Mouse (Mus musculus): ENCODE results near the gene Gm13420. TPM values are rescaled to one million over a fixed set of nuclear protein-coding genes. Genes with fewer than 3 reads are reported as not detected.

The Gm13420 gene
- polyA plus RNA-seq, 1 experiment from 2014 or later, result 0.31 TPM

DNA sequence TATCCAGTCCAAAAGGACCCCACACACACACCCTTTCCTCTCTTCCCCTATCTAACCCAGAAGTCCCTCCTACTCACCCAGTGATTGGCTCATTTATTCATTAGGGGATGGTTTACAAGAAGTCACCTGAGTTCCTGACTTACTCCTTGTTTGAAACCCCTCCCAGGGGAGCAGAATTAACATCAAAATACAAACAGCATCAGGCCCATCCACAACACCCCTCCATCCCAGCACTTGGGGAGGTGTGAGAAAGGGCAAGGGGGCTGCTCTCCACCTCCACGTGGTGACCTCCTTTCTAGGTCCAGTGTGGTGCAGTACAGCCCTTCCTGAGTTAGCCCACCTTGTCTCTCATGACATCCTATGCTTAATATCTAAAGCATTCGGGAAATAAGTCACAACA is 22.0 kb downstream of the Gm13420 start:
- WGBS, result 46% methylated on average over 2 of the region's 2 CpGs

DNA sequence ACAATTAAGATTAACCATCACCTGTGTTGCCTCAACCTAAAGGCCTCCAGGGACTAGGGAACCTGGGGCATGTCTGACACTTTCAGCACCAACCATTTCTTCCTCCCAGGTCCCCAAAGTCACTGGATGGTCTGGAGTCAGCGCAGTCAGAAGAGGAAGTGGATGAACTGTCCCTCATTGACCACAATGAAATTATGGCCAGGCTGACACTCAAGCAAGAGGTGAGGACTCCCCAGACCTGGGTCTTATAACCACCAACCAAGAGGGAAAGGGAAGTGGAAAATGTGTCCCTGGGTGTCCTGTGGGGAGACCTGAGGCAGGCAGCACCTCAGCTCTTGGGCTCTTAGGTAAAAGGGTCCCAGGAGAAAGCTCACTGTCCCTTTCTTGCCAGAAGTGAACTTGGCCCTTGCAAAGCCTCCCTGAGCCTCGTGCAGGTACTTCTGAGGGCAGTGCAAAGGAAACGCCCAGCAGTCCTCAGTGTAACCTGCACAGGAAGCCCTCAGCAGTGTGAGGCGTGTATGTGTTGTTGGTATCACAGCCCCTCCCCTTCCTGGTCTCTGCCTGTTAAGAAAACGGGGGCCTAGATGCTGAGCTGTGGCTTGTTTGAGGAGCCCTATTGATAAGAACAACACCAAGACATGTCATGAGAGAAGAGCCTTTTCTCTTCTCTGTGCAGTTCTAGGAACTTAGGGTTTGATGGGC is 26.7 kb downstream of the Gm13420 start:
- Histone ChIP-seq H3K27ac (ENCODE audit: low read depth, low read length) (no peak overlapping the region), H3K9me3 (ENCODE audit: control insufficient read depth, low read length) (no peaks in the 10 kb centered on the region), H3K4me2 (ENCODE audit: low read depth, low read length) (no peak overlapping the region), H3K4me3 (ENCODE audit: low read depth, low read length) (no peak overlapping the region), H3K27me3 (ENCODE audit: control insufficient read depth, insufficient read depth, low read length) (no peaks in the 10 kb centered on the region), H3K36me3 (ENCODE audit: control insufficient read depth, insufficient read depth, low read length) (peaks cover 41% of the 10 kb centered on the region), H3K4me1 (ENCODE audit: control insufficient read depth, insufficient read depth, low read length) (no peaks in the 10 kb centered on the region), H3K9ac (replicated peaks; ENCODE audit: low read depth, low read length) (no peak overlapping the region)
- 85% methylated on average over 5 of the region's 5 CpGs for WGBS
- no peak for ATAC-seq (ENCODE audit: low read depth)

More for the DNA sequence above, 22.0 kb downstream of the Gm13420 start:
- H3K4me1 ChIP-seq (ENCODE audit: control insufficient read depth, insufficient read depth, low read length), result no peaks in the 10 kb centered on the region
- no peak overlapping the region for H3K4me2 ChIP-seq (ENCODE audit: low read depth, low read length)
- H3K4me3 ChIP-seq (ENCODE audit: low read depth, low read length), result no peak overlapping the region
- no peak for ATAC-seq (ENCODE audit: low read depth)
- no peaks in the 10 kb centered on the region for H3K9me3 ChIP-seq (ENCODE audit: control insufficient read depth, low read length)
- no peak overlapping the region for H3K9ac ChIP-seq (replicated peaks; ENCODE audit: low read depth, low read length)
- H3K36me3 ChIP-seq (ENCODE audit: control insufficient read depth, insufficient read depth, low read length), result peaks cover 57% of the 10 kb centered on the region
- no peaks in the 10 kb centered on the region for H3K27me3 ChIP-seq (ENCODE audit: control insufficient read depth, insufficient read depth, low read length)
- H3K27ac ChIP-seq (ENCODE audit: low read depth, low read length), result no peak overlapping the region

DNA sequence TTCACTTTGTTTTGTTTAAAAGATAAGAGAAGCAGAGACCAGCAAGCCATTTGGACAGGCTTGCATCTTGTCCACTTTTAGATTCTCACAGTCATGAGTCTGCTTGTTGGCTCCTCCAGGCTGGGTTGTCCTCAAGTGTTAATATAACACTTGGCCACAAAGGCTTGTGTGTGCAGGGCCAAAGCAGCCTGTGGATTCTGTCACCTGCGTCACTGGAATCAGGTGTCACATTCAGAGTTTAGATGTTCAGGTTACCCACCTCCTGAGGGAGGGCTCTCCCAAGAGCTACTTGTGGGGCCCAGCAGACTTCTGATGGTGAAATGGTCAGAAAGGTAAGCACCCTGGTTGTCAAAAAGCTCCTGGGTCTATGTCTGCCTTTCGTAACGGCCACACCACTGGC is 28.4 kb downstream of the Gm13420 start:
- Histone ChIP-seq H3K4me2 (ENCODE audit: low read depth, low read length) (no peak overlapping the region), H3K4me1 (ENCODE audit: control insufficient read depth, insufficient read depth, low read length) (no peaks in the 10 kb centered on the region), H3K4me3 (ENCODE audit: low read depth, low read length) (no peak overlapping the region), H3K9ac (replicated peaks; ENCODE audit: low read depth, low read length) (no peak overlapping the region), H3K36me3 (ENCODE audit: control insufficient read depth, insufficient read depth, low read length) (peaks cover 39% of the 10 kb centered on the region), H3K9me3 (ENCODE audit: control insufficient read depth, low read length) (no peaks in the 10 kb centered on the region), H3K27me3 (ENCODE audit: control insufficient read depth, insufficient read depth, low read length) (no peaks in the 10 kb centered on the region), H3K27ac (ENCODE audit: low read depth, low read length) (no peak overlapping the region)
- WGBS, result 94% methylated on average over 3 of the region's 3 CpGs
- no peak for ATAC-seq (ENCODE audit: low read depth)

DNA sequence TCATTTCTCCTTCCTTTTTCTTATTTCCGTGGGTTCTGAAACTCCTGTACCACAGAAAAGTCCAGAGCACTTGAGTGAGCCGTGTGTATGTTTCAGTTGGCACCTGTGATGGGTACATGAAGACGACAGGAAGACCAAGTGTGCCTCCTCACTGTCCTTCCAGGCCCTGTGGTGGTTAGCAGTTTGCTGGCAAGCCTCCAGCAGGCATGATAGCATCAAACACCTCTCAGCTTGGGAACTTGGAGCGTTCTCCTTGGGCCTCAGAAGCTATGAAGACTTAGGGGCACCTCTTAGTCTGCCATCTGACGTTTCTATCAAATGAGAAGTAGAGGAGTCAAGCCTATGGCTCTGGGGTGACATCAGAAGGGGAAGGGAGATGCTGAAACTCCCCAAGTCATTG is 32.9 kb downstream of the Gm13420 start:
- ATAC-seq (ENCODE audit: low read depth), result no peak
- H3K36me3 ChIP-seq (ENCODE audit: control insufficient read depth, insufficient read depth, low read length), result peaks cover 12% of the 10 kb centered on the region
- no peaks in the 10 kb centered on the region for H3K27me3 ChIP-seq (ENCODE audit: control insufficient read depth, insufficient read depth, low read length)
- 96% methylated on average over 5 of the region's 5 CpGs for WGBS
- H3K4me3 ChIP-seq (ENCODE audit: low read depth, low read length), result no peak overlapping the region
- H3K9me3 ChIP-seq (ENCODE audit: control insufficient read depth, low read length), result no peaks in the 10 kb centered on the region
- H3K4me1 ChIP-seq (ENCODE audit: control insufficient read depth, insufficient read depth, low read length), result no peaks in the 10 kb centered on the region
- H3K9ac ChIP-seq (replicated peaks; ENCODE audit: low read depth, low read length), result no peak overlapping the region
- H3K4me2 ChIP-seq (ENCODE audit: low read depth, low read length), result no peak overlapping the region
- no peak overlapping the region for H3K27ac ChIP-seq (ENCODE audit: low read depth, low read length)

DNA sequence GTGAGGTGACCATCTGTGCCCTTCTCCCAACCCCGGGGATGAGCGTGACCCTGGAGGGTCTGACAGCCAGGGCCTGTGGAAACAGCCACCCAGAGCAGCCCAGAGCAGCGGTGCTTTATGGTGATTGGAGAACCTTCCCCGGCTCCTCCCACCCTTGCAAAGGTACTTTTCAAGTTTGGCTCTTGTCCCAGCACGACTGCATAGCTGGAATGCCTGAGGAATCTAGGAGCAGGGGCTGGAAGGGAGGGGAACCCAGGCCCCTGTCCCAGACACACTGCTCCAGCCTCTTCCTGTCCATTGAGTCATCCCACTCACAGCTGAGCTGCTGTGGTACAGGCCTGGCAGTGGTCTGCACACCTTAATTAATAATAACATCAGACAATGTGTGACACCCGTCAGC is 34.8 kb downstream of the Gm13420 start:
- WGBS, result 23% methylated on average over 6 of the region's 6 CpGs
- H3K27ac ChIP-seq (ENCODE audit: low read depth, low read length), result no peak overlapping the region
- no peak overlapping the region for H3K9ac ChIP-seq (replicated peaks; ENCODE audit: low read depth, low read length)
- no peak overlapping the region for H3K4me3 ChIP-seq (ENCODE audit: low read depth, low read length)
- H3K4me2 ChIP-seq (ENCODE audit: low read depth, low read length), result no peak overlapping the region
- no peak for ATAC-seq (ENCODE audit: low read depth)
- no peaks in the 10 kb centered on the region for H3K27me3 ChIP-seq (ENCODE audit: control insufficient read depth, insufficient read depth, low read length)
- peaks cover 12% of the 10 kb centered on the region for H3K36me3 ChIP-seq (ENCODE audit: control insufficient read depth, insufficient read depth, low read length)
- no peaks in the 10 kb centered on the region for H3K4me1 ChIP-seq (ENCODE audit: control insufficient read depth, insufficient read depth, low read length)
- no peaks in the 10 kb centered on the region for H3K9me3 ChIP-seq (ENCODE audit: control insufficient read depth, low read length)

DNA sequence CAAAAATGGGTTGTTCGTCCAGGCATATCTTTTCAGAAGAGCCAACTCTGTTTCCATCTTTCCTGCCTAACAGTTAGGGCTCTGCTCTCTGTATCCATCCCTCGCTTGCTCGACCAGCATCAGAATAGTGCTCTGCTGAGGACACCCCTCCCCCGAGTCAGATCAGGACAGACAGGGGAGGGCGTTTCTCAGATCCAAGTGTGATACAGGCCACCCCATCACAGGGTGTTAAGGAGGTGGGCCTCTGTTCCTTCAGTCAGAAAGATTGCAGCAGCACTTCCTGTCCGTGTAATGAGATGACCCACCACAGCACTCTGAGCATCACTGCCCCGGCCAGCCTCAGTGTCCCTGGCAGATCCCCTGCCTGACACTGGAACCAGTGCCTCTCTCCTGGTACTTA is 35.3 kb downstream of the Gm13420 start:
- Histone ChIP-seq H3K27ac (ENCODE audit: low read depth, low read length) (no peak overlapping the region), H3K9ac (replicated peaks; ENCODE audit: low read depth, low read length) (no peak overlapping the region), H3K9me3 (ENCODE audit: control insufficient read depth, low read length) (no peaks in the 10 kb centered on the region), H3K4me2 (ENCODE audit: low read depth, low read length) (no peak overlapping the region), H3K27me3 (ENCODE audit: control insufficient read depth, insufficient read depth, low read length) (no peaks in the 10 kb centered on the region), H3K4me1 (ENCODE audit: control insufficient read depth, insufficient read depth, low read length) (no peaks in the 10 kb centered on the region), H3K4me3 (ENCODE audit: low read depth, low read length) (no peak overlapping the region), H3K36me3 (ENCODE audit: control insufficient read depth, insufficient read depth, low read length) (peaks cover 12% of the 10 kb centered on the region)
- ATAC-seq (ENCODE audit: low read depth), result no peak
- WGBS, result 56% methylated on average over 7 of the region's 7 CpGs

DNA sequence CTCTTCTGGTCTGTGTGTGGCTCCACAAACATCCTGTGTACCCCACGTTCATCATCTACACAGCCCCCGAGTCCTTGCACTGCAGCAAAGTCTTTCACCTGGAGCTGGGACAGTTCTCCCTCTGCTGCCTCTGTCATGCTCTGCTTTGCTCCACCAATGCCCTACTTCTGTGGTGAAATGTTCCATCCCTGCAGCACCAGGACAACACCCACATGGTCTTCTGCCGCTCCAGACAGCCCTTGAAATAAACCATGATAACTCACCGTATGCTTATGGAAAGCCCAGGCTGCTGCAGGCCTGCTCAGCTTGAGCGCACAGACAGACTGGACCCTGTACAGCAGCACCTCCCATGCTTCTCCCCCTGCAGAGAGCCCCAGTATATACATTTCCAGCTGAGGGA is 37.4 kb downstream of the Gm13420 start:
- Histone ChIP-seq H3K9me3 (ENCODE audit: control insufficient read depth, low read length) (no peaks in the 10 kb centered on the region), H3K9ac (replicated peaks; ENCODE audit: low read depth, low read length) (no peak overlapping the region), H3K4me2 (ENCODE audit: low read depth, low read length) (no peak overlapping the region), H3K27ac (ENCODE audit: low read depth, low read length) (no peak overlapping the region), H3K36me3 (ENCODE audit: control insufficient read depth, insufficient read depth, low read length) (peaks cover 5% of the 10 kb centered on the region; the same call in 1 of the 2 replicates), H3K4me3 (ENCODE audit: low read depth, low read length) (no peak overlapping the region), H3K27me3 (ENCODE audit: control insufficient read depth, insufficient read depth, low read length) (no peaks in the 10 kb centered on the region), H3K4me1 (ENCODE audit: control insufficient read depth, insufficient read depth, low read length) (no peaks in the 10 kb centered on the region)
- WGBS, result 93% methylated on average over 5 of the region's 5 CpGs
- no peak for ATAC-seq (ENCODE audit: low read depth)

DNA sequence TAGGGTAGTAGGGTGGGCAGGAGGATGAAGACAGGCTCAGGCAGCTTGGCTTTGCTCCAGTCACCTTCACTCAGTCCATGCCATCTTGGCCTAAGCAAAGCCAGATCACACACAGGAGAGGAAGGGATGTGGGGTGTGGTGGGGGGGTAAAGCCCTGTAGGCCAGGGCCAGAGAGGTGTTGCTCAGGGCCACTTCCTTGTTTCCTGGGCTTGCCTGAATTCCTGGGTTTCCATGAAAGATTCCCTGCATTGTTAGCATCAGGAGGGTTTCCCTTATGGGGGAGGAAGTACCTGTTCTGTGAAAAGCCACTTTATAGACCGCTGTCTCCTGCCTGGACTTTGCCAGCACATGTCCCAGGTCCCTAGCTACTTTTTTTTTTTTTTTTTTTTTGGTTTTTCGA is 38.0 kb downstream of the Gm13420 start:
- Histone ChIP-seq H3K9ac (replicated peaks; ENCODE audit: low read depth, low read length) (no peak overlapping the region), H3K27ac (ENCODE audit: low read depth, low read length) (no peak overlapping the region), H3K4me1 (ENCODE audit: control insufficient read depth, insufficient read depth, low read length) (no peaks in the 10 kb centered on the region), H3K4me3 (ENCODE audit: low read depth, low read length) (no peak overlapping the region), H3K9me3 (ENCODE audit: control insufficient read depth, low read length) (no peaks in the 10 kb centered on the region), H3K27me3 (ENCODE audit: control insufficient read depth, insufficient read depth, low read length) (no peaks in the 10 kb centered on the region), H3K36me3 (ENCODE audit: control insufficient read depth, insufficient read depth, low read length) (peaks cover 5% of the 10 kb centered on the region; the same call in 1 of the 2 replicates), H3K4me2 (ENCODE audit: low read depth, low read length) (no peak overlapping the region)
- no peak for ATAC-seq (ENCODE audit: low read depth)
- WGBS, result 100% methylated on average over 1 of the region's 2 CpGs

DNA sequence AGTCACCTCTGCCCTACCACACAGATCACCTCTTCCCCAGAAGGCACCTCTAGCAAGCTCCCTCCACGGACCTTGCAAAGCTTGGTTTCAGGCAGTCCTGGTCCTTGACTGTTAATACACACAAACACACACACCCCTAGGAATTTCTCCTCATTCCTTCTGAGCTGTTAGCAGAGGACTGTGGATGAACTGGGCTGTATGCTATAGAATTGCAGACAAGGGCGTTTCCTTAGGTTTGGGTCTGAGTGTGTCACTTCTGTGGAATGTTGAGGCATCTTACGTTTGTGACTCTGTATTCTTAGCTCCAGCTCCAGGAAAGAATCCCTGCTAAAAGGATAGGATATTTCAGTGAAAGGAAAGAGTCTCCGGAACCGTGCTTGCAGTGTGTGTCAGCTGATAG is 39.6 kb downstream of the Gm13420 start:
- peaks cover 10% of the 10 kb centered on the region; the same call in 1 of the 2 replicates for H3K36me3 ChIP-seq (ENCODE audit: control insufficient read depth, insufficient read depth, low read length)
- H3K27ac ChIP-seq (ENCODE audit: low read depth, low read length), result no peak overlapping the region
- H3K9ac ChIP-seq (replicated peaks; ENCODE audit: low read depth, low read length), result no peak overlapping the region
- H3K9me3 ChIP-seq (ENCODE audit: control insufficient read depth, low read length), result no peaks in the 10 kb centered on the region
- no peak overlapping the region for H3K4me3 ChIP-seq (ENCODE audit: low read depth, low read length)
- no peak overlapping the region for H3K4me2 ChIP-seq (ENCODE audit: low read depth, low read length)
- no peaks in the 10 kb centered on the region for H3K4me1 ChIP-seq (ENCODE audit: control insufficient read depth, insufficient read depth, low read length)
- ATAC-seq (ENCODE audit: low read depth), result no peak
- H3K27me3 ChIP-seq (ENCODE audit: control insufficient read depth, insufficient read depth, low read length), result no peaks in the 10 kb centered on the region
- 85% methylated on average over 5 of the region's 5 CpGs for WGBS

Data from neural tube, embryonic 14.5 days (tissue).